Mouse (Mus musculus): ENCODE results near the gene Dkkl1.
A peak's percentile ranks its signal among the peaks of the same experiment; 100 is the strongest.
"Not testable (repeated sequence)": the region's sequence is repeated elsewhere in the genome, so short reads cannot be mapped to it uniquely, and the experiment has no call there.

GRCm38 (mm10) chr7:45173772-45174171 is 38.2 kb downstream of the Dkkl1 start:
- TF ChIP-seq POLR2A (IDR thresholded peaks at IDR 0.05; ENCODE audit: insufficient read depth, low read length); EP300 (IDR thresholded peaks at IDR 0.05; ENCODE audit: insufficient read depth, low read depth, low read length): not testable (repeated sequence)
- TF ChIP-seq CTCF (IDR thresholded peaks at IDR 0.05; ENCODE audit: low read depth, low read length), result peak; percentile 17
